Mouse (Mus musculus) urinary bladder, postnatal 4 days (tissue): Measurements from ENCODE around the gene Gm9958.

Source experiments
- DNase-seq, 2 experiments: peaks; one replicate each; pipeline ENCODE4 v3.0.0; 2021 to 2022; ENCODE audit warnings: low spot score in 2 of 2

The Gm9958 gene

DNA sequence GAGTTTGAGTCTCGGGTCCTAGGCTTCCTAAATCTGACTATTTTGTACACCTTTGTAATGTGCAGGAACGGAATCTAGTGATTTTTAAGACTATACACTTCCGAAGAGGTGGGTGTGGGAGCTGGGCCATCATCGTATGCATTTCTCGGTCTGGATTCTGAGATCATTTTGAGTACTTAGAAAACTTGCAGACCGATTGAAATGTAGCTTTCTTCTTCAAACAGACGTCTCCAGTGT lies at the start of gene Gm9958:
Gene Gm9958, plus strand, starts transcription at position 138 of the 237 bp plus-strand sequence.
- no peak for DNase-seq

DNA sequence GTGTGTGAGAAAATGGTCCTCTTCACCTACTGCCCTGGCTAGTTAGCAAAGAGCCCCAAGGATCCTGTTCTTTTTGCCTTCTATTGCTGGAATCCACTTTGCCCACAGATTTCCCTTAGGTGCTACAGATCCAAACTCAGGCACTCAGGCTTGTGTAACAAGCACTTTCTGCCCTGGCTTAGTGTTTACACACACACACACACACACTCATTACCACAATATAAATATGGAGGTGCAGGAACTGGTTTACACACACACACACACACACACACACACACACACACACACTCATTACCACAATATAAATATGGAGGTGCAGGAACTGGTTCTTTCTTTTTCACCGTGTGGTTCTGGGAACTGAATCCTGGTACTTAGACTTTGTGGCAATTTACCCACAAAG lies 35.9 kb upstream of the Gm9958 start:
- no peak for DNase-seq

- DNase-seq: no peak
These were observed 34.5 kb upstream of the Gm9958 start for GRCm38 (mm10) chr5:90332478-90332877.

DNA sequence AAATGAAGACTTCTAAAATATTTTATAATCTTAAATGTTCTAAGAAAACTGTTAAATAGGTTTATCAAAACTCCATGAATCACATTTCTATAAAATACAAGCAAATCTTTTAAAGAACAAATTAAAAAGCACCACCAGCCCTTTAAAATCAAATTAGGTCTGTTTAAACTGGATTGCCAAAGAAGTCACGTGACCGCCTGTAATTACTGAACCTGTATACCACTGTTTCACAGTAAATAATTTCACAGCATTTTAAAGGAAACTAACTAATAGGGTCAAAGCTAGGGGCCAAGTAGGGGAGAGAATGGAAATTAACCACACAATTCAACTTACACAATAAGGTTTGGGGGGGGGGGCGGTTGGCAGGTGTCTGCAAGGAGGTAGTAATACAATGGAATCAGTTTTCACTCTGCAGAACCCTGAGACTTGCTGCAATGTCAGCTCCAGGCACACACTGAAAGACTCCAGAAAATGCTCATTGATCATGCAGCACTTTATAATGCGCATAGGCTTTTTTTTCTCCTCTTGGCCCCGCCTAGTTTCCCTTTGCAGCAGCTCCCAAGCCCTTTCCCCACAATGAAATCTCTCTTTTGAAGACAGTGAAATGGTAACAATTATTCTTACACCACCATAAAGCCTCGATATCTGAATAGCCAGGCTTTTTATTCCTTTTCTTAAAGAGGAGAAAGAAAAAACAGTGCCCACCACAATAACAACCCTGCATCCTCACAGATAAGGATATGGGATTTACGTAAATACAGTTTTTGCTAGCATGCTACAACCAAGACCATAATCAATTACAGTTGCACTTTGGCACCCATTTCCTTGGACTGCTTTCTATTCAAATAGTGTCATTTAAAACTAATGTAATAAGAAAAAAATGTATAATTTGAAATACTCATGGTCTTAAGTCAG lies 28.6 kb upstream of the Gm9958 start:
- no peak for DNase-seq

DNA sequence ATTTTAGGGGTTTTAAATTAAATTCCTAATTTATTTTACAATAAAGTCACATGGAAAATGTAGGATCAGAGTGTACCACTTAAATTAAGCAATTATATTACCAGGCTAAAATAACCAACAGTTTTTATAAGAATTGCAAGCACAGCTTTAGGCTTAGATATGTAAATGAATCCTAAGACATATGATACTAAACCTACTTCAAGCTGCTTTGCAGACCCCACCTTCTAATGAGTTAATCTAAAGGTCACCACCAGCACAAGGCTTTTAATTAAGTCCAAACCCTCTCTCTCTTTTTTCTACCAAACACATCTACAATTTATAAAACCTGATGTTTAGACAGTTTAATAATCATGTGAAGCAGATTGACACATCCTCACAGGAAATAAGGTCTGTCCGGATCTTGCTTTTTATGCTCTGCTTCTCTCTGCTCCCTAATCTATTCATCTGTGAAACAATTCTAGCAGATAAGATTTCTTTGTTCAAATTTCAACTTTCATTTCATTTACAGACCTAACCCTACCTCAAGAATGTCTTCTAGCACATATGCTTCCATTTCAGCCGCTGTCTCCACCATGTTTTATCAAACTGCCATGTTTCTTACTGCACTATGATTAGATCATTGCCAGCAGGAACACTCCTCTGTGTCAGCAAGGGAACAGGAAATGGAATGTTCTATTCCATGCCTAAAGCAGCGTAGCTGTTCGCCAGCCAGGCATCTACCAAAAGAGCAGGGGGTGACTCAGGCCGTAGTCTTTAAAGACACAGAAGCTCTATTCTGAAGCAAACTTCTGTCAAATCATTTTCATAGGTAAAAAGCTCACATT lies 27.7 kb upstream of the Gm9958 start:
- peak in 1 of 2 experiments; percentile 25 for DNase-seq

- DNase-seq: no peak
These were observed 27.1 kb upstream of the Gm9958 start for GRCm38 (mm10) chr5:90339953-90340343.

GRCm38 (mm10) chr5:90340847-90341246 lies 26.2 kb upstream of the Gm9958 start:
- DNase-seq: no peak

GRCm38 (mm10) chr5:90346877-90347276 lies 20.1 kb upstream of the Gm9958 start:
- no peak for DNase-seq

DNA sequence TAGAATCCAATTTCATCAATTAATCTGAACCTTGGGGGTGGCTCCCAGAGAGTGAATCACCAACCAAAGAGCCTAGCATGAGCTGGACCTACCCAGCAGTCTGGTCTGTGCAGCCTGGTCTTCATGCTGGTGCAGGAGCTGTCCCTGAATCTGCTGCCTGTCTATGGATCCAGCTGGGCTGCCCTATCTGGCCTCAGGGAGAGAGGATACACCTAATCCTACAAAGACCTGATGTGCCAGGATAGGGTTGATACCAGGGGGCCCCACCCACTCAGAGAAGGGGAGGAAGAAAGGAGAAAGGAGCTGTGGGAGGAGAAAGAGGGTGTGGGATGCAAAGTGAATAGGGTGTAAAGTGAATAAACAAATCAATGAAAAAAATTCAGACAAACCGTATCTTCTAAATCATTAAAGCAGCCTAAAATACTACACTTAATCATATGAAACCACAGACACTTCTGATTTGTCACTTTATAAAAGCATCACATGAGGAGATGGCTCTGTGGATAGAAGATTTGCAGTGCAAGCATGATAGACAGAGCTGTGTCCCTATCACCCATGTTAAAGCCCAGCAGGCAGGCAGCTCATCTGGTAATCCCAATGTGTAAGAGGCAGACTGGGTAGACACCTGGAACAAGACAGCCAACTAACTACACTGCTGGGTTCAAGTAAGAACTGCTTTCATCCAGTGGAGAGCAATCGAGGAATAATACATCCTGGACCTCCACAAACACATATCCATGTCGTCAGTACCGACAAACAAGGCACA lies 13.3 kb upstream of the Gm9958 start:
- DNase-seq: no peak

GRCm38 (mm10) chr5:90355824-90356223 lies 11.2 kb upstream of the Gm9958 start:
- DNase-seq: no peak

GRCm38 (mm10) chr5:90364526-90364925 lies 2.5 kb upstream of the Gm9958 start:
- no peak for DNase-seq

DNA sequence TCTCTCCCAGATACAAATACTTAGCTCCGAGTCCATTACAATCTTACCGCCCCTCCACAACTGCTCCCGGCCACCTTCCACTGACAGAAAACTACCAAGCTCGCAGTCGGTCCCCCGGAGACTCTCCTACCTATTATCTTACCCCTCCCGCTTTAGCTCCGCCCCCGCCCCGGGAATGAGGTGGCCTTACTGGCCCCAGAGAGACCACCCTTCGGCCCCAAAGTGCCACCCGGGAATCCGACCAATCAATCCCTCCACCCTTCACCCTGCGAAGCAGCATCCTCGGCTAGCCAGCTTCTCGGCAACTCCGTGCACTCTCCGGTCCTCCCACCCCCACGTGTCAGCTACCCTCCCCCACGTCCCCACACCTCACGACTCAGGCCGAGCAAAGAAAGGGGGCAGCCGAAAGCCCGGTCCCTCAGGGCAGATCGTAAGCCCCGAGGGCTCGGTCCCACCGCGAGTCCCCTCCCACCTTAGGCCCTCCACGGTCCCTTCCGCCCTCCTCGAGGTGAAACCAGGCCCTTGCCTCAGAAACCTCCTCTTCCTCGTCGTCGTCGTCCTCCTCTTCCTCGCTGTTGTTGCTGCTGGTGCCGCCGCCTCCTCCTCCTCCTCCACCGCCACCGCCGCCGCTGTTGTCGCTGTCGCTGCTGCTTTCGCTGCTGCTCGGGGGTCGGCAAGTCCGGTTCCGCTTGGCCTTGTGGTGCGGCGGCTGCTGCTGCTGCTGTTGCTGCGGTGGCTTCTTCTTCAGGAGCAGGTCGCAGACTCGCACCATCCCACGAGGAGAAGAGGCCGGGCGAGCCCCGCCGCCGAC lies 1.7 kb upstream of the Gm9958 start:
- DNase-seq: peak; percentile 36 to 63

DNA sequence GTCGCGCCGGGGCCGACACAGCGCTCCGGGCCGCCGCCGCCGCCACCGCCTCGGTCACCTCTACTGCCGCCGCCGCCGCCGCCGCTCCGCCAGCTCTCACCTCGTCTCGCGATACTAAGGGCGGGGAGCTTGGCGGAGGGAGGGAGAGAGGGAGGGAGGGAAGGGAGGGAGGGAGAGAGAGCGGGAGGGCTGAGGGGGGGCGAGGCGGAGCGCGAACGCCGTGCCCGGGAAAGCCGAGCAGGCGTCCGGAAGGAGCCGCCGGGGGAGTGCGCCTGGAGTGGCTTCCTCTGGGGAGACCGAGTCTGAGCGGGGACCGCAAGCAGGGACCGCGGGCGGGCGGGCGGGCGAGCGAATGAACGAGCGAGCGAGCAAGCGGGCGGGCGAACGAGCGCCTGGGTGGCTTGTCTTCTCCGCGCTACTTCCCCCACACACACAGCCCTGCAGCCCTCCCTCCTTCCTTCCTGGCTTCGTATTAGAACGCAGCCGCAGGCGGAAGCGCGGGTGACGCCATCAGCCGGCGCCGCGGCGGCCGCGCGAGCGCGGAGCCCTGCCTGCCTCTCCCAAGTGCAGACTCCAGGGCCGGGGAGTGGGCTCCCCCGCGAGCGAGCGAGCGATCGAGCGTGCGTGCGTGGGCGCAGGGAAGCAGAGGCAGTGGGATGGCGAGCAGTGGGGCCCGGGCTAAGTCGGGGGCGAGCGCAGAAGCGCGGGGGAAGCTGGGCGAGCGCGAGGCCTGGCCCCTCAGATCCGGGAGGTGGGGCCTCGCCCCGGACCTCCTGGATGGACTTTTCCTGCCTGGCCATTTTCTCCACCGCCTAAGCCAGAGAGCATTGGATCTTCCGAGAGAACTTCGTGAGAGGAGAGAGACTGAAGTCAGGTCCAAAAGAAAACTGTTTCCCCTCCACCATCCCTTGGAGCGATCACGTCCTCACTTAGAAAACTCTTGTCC lies 610 bp upstream of the Gm9958 start, which contains the start of gene Ankrd17:
Gene Ankrd17, minus strand, starts transcription at position 457 of the 946 bp plus-strand sequence.
- peak; percentile 89 to 90 for DNase-seq

DNA sequence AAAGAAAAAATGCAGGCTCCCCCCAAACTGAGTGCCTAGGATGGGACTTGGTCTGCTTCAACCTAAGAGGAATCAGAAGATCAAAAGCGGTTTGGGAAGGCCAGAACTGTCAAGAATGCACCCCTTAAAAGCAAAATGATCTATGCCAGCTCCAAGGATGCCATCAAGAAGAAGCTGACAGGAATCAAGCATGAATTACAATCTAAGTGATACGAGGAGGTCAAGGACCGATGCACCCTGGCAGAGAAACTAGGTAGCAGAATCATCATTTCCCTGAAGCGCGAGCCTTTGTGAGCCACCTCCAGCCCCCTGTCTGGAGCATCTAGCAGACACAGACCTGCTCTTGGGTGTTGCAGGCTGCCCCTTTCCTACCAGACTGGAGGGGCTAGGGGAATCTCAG lies 3.4 kb downstream of the Gm9958 start:
- DNase-seq: no peak

GRCm38 (mm10) chr5:90373708-90374107 lies 6.7 kb downstream of the Gm9958 start:
- no peak for DNase-seq

- DNase-seq: no peak
These were observed 14.5 kb downstream of the Gm9958 start for GRCm38 (mm10) chr5:90381458-90381857.

DNA sequence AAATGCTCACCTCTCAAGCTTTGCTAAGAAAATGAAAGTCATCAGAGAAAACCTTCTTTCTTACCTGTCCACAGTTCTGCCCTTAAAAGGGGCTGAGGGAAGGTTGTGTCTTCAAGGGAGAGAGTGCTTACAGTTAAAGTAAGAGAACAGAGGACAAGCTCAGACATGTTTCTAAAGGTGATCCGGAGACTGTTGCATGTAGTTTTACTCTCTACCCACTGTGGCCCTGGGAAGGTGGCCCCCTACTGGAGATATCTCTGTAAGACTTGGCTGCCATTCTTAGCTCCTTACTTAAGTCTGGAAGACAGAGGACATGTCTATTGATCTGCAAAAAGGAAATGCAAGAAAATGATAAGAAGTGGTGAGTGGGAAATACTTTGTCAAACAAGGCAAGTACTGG lies 16.1 kb downstream of the Gm9958 start:
- DNase-seq: no peak

GRCm38 (mm10) chr5:90393764-90394163 lies 26.8 kb downstream of the Gm9958 start:
- DNase-seq: no peak

DNA sequence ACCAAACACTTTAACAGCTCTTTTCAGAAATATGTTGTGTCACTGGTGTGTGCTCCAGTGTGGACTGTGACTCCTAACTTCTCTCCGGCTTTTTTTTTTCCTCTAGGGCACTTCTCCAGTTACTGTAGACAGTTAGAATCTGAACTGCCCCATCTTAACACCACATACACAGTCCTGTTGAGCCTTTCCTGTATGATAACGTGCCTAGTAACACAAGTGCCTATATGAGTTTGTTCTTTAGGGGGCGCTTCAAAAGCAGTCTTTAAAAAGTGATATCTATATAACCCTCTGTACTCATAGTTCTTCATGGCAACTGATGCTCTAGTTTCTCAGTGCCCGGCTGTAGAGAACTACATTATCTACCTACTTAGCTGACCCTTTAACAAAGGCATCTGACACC lies 27.3 kb downstream of the Gm9958 start:
- no peak for DNase-seq

- DNase-seq: no peak
These were observed 29.8 kb downstream of the Gm9958 start for GRCm38 (mm10) chr5:90396817-90397216.
